Mouse (Mus musculus) NIH3T3 (cell line): ENCODE results near the gene Olfr1223.
"Not testable (repeated sequence)": the region's sequence is repeated elsewhere in the genome, so short reads cannot be mapped to it uniquely, and the experiment has no call there.

Experiments used
- DNase-seq: peaks from one replicate; pipeline ENCODE4 v3.0.0-alpha.2; 2012; ENCODE audit warnings: low read depth

Gene Olfr1223

DNA sequence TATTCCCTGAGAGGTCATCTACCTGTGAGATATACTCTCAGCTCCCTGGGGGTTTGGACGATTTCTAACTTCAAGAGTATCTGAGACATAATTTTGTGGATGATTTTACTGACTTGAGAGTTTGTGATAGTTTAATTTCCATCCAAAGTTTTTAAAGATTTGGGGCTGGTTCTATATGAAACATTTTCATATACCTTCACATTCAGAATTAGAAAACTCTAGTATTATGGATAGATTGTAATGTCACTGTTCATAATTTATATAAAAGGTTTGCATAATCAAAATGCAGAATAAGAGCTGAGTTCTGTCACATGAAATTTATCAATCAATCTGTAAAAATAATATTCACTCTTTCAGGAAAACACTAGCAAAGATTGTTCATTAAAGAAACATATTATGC lies at the start of gene Olfr1223:
Gene Olfr1223 (minus strand): TSS at position 101 of the 400 bp plus-strand sequence.
- no peak for DNase-seq

DNA sequence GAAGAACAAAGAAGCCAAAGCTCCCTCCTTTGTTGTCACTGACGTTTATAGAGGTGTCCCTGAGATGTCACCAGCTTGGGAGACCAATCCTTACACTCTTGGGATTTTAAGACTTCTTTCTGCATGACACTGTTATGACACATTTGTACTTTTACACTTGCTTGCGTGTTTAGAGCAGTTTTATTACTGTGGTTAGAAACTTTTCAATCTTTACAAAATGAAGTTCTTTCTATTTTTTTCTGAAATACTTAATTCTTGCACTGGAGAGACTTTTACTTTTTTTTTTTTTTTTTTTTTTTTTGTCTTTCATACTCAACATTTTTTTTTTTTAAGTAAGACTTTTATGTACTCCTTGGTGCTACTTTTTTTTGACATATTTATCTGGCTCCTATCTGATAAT lies 48.6 kb upstream of the Olfr1223 start, which contains the start of gene Olfr1226:
Gene Olfr1226 (minus strand): TSS at position 101 of the 400 bp plus-strand sequence.
- DNase-seq, result no peak

DNA sequence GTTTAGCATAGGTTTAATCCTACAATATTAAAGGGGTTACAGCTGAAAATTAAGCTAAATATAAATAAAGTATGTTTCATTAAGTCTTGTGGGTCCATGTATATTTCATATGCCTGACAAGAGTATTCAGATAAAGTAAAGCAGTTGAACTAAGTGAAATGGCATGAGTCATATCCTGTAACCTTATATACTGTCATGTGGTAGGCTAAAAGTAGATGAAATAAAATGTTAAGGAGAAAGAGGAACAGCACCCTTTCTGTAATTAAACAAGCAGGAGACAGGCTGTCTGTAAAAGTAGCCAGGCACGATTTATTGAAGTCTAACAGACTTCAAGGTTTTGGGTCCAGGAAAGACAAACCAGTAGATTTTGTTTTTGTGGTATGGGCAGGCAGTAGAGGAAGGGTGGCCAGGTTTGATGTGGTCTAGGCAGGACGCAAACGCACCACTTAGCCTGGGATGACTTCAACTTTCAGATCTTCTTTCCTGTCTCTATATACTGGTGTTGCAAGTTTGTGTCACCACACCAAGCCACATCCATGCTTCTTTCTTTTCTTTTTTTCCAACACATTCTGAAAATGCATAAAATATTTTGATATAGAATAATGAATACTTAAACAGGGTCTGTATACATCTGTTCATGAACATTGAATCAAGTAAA lies 45.1 kb upstream of the Olfr1223 start:
- no peak for DNase-seq

DNA sequence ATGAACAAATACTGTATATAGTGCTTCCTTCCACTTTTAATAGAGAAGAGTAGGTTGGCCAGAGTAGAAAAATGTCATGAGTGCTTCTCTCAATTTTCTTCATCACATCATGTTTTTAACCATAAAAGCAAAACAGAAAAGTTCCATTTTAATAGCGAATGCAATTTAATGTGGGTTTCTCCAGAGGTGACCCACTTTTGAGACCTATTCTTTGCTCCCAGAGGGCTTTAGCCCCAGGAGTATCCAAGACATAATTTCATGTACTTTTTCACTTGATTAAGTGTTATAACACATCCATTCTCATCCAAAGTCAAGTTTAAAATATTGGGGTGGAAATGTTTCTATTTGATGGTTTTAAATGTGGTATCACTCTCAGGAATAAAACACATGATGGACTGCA lies 23.2 kb upstream of the Olfr1223 start, which contains the start of gene Olfr1225:
Gene Olfr1225 (minus strand): TSS at position 101 of the 400 bp plus-strand sequence.
- no peak for DNase-seq

DNA sequence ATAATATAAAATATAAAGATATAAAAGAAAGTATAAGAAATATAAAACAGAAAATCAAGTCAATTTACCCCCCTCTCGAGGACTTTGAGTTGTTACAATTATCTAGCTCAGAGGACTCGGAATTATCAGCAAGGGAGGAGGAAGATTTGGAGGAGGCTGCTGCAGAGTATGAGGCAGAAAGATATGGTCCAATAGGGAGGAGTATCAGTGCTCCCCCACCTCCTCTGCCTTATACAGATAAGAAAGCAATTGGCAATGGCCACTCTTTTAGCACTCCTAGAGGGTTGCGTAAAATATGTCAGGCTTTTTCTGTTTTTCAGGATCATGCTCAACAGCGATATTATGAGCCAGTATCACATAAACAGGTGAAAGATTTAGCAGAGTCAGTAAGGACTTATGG lies 13.4 kb upstream of the Olfr1223 start:
- not testable (repeated sequence) for DNase-seq

DNA sequence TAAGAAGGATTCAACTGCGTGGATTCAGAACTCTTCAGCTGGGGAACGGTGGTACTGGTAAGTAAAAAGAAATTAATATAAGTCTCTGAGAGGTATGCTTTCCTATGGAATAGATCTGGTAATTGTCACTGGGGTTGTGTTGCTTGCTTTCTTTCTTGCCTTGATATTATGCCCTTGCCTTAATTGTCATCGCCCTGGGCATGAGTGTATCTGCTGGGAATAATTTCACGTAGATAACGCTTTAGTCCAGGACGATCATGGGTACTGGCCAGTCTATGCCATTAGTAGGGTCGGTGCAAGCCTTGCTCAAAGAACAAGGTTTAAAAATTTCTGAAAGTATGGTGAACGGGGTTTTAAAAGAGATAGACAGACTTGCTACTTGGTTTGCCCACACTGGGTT lies 12.6 kb upstream of the Olfr1223 start, which contains the start of gene Olfr1224-ps1:
Gene Olfr1224-ps1 (minus strand): TSS at position 101 of the 400 bp plus-strand sequence.
- DNase-seq, result not testable (repeated sequence)

DNA sequence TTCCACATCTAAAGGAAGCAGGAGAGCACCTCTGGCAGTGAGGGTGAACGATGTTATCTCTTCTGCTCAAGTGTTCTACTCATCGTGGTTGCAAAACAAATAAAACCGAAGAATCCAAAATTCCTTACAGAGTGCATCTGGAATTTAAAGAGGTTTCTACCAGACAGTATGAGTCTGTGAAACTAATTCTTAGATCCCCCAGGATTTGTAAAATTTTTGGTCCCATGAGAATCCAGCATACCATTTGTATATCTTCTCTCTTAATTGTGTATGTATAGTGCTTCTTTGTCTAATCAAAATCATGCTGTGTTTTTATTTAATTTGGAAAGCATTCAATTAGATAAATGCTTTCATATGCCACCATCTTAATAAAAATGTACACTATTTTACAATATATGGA lies 18.4 kb downstream of the Olfr1223 start, which contains the start of gene Olfr1222:
Gene Olfr1222 (minus strand): TSS at position 101 of the 400 bp plus-strand sequence.
- DNase-seq, result no peak

DNA sequence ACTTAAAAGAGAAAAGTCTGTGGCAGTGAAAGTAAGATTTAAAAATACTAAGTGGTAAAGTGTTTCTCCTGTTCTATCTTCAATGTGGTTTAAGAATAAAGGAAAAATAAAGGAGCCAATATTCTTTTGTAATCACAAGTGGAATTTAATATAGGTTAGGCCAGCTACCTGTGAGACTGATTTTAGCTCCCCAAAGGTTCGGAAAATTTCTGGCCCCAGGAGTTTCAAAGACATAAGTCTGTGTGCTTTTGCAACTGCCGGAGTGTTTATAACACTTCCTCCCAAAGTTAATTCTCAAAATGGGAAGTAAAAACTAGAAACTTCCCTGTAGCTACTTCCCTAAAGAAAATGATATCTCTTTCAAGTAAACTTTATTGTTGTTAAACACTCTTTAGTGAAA lies 34.2 kb downstream of the Olfr1223 start, which contains the start of gene Olfr1221:
Gene Olfr1221 (minus strand): TSS at position 101 of the 400 bp plus-strand sequence.
- no peak for DNase-seq

DNA sequence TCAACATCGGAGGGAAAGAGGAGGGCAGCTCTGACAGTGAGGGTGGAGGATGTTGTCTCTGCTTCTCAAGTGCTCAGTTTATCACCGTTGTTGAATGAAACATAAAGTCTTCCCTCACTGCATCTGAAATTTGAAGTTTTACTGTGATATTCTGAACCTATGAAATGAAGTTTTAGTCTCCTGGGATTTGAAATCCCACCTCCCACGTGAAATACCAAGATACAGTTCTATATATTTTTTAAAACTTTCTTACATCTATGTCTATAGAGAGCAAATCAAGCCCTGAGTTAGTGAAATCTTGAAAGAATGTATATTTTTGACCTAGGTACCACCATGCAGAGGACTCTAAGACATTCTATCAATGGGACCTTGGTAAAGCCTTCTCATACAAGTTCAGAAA lies 44.6 kb downstream of the Olfr1223 start, which contains the start of gene Olfr1220:
Gene Olfr1220 (minus strand): TSS at position 101 of the 400 bp plus-strand sequence.
- no peak for DNase-seq

DNA sequence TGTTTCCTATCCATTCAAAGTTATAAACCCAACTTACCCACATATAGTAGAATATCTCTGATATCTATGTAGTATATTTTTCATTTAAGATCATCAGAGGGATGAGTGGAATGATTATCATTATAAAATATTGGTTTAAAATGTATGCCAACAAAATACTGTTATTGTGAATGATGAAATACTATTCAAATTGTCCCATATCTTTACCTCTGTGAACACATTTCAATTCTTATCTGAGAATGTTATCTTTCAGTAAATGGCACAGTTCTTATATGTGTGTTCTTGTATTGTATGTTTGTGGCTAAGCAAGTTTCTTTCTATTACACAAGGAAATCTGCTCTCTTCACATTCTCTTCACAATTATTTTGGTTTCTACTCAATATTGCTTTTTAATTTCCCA lies 45.7 kb downstream of the Olfr1223 start:
- DNase-seq, result no peak

DNA sequence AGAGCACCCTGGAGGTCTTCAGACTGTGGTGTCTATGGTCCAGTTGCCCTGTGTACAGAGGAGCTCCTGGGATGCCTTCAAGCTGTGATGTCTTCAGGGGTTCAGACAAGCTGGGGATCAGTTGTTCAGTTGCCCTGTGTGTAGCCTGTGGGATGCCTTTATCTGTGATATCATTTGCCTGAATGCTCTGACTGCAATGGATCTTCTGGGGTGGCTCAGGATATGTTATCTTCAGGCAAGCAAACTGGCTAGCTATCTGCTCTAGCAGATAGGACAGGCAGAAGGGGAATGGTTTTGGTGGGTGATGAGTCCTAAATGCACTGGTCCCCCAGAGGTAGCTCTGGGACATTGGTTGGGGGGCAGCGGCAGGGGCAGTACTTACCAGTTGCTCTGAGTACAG lies 57.5 kb downstream of the Olfr1223 start:
- no peak for DNase-seq
